Mouse (Mus musculus) erythroblast, adult 5-6 weeks (primary cell): ENCODE results near the gene Ccdc150. TPM values are rescaled to one million over a fixed set of nuclear protein-coding genes. Genes with fewer than 3 reads are reported as not detected.

ENCODE experiments used
- ATAC-seq: replicated peaks from 2 replicates; pipeline ENCODE4 v1.8.0; 2016; ENCODE audit warnings: moderate number of reproducible peaks, mild to moderate bottlenecking, moderate TSS enrichment, inconsistent platforms; ENCODE audit not compliant: poor library complexity, low FRiP score, severe bottlenecking
- total RNA-seq, 2 experiments: library from RNA; stranded (forward) in 1 of 2; stranded (reverse) in 1 of 2; fragments of 150-400 nt in 1 of 2; fragments of 200-764, 138-1000 nt in 1 of 2; gene quantifications; 2 replicates each; pipeline versions ENCODE4 v1.2.3 to v1.2.4; 2015 to 2017; ENCODE audit warnings: low replicate concordance in 2 of 2

Gene Ccdc150
- total RNA-seq (2015; ENCODE audit: low replicate concordance) (not detected in 2 replicates), total RNA-seq (2017; ENCODE audit: low replicate concordance) (not detected in 2 replicates)

DNA sequence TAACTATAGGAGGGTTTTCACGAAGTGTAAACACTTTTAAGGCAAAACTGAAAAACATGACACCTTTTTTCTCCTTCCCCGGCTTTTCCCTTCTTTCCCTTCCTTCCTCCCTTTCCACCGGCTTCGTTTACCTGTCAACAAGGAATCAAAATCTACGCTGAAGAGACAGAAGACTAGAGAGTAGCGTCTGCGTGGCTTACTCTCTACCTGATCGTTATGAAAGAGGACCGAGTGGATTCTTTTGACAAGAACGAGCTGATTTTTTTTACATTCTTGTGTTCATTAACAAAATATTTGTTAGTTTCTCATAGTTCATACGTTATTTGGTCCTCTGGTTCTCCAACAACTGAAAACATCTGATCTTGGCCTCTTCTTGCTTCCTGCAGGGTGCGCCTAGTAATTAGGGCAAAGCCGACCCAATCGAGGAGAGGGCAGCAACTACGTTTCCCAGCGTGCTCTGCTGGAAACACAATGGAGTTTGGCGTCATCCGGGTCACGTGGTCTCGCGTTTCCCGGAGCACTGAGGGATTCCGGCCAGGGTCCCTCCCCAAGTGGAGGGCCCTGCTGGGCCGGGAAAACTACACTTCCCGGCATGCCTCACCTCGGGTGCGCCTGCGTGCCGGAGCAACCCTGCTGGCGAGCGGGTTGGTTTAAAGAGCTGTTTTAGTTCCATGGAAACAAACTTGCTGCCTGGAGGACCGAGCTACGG lies at the start of gene Ccdc150:
TSS of gene Ccdc150 (plus strand) at position 526 of the 709 bp plus-strand sequence.
- ATAC-seq: no peak

DNA sequence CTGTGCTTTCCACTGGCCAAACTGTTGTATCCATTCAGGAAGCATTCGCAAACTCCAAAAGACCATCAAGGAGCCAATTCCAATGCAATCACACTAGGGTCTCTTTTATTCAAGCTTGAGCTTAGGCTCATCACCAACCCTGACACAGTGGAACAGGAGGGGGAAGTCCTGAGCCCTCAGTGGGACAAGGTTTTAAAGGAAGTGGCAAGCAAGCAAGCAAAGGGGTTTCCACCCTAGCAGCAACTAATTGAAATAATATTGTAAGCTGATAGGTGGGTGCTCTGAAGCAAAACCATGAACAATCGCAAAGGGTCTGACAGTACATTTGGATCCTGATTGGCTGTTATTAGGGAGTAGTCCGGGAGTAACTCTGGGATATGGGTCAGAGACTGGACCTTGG lies 30.2 kb upstream of the Ccdc150 start:
- no peak for ATAC-seq

DNA sequence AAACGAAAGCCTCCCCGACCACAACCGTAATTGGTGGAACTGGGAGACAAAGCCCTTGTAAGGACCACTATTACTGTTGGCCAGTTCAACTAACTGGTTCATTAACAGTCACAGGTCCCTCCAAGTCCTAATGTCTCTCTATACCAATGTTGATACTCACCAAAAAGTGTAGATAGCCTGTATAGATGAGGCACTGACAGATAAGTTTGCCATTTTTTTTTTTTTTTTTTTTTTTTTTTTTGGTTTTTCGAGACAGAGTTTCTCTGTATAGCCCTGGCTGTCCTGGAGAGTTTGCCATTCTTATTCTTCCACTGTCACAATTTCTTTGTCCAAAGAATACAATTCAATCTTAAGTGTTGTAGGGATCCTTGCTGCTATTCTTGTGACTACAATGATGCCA lies 7.8 kb upstream of the Ccdc150 start:
- no peak for ATAC-seq

DNA sequence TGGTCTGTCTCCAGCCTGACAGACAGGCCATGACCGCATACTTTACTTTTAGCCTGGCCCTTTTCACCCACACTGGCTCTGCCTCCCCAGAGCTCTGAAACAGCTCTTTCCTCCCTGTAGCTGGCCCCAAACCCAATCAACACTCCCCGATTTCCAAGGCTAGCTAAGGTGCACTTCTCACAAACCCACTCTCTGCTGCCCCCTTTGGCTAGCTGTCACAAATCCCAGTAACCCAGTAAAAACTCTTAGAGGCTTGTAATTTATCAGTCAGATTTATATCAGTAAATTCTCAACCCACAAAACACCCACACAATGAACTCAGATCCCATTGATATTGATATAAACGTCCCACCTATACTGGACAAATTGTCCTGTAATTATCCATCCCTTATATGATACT lies 25.1 kb downstream of the Ccdc150 start:
- ATAC-seq: no peak

DNA sequence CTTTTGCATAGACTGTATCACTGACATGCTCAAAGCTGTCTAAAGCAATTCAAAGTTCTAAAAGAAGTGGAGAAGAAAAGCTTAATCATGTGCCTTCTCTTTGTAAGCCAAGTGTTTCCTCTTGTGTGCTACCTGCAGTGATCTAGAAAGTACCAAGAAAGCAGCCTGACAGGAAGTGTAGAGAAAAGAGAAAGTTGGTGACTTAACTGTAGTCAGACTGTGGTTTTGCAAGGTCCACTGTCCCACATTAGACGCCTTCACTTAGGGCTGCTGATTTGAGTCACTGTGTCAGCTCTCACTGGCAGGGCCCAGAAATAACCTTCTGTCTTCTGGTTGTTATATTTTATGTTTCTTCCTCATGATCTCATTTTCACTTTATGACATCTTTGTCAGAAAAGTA lies 29.1 kb downstream of the Ccdc150 start:
- ATAC-seq: no peak

DNA sequence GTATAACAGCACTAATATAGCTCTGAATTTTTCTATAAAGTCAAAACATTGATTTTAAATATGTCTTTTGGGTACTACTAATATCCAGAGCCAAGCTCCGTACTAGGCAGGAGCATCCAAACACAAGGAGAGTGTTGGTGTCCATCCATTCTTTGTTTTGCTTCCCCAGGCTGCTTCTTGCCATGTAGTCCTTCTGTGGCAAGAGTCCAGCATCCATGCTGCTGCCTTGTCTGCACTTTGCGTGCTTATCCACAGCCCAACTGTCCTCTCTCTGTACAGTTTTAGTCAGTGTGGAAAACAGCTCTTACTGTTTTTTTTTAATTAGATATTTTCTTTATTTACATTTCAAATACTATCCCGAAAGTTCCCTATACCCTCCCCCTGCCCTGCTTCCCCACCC lies 30.2 kb downstream of the Ccdc150 start:
- ATAC-seq: no peak

DNA sequence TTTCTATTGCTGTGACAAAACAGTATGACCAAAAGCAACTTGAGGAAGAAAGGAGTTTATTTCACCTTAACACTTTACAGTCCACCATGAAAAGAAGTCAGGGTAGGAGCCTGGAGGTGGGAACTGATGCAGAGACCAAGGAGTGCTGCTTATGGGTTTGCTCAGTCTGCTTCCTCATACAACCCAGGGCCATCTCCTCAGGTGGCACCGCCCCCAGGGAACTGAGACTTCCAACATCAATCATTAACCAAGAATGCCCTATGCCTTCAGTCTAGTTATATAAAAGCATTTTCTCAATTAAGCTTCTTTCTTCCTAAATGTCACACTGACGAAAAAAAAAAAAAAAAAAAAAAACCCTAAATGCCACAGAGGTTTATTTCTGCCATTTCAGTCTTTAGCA lies 55.9 kb downstream of the Ccdc150 start:
- ATAC-seq: no peak

DNA sequence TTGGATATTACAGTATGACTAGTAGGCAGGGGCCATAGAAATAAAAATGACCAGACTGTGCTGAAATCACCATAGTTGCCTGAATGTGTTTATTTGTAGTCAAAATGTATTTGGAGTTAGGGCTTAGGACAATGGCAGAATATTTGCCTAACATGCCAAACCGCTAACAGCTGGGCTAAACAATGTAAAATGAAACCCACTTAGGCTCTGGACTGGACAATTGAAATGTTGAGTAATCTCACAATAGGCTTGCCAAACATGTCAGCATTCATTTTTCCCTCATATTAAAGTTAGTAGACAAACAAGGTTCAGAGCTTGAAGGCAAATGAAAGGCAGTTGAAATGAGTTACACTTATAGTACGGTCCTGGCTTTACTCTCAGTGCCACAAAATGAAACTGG lies 76.2 kb downstream of the Ccdc150 start:
- ATAC-seq: no peak

DNA sequence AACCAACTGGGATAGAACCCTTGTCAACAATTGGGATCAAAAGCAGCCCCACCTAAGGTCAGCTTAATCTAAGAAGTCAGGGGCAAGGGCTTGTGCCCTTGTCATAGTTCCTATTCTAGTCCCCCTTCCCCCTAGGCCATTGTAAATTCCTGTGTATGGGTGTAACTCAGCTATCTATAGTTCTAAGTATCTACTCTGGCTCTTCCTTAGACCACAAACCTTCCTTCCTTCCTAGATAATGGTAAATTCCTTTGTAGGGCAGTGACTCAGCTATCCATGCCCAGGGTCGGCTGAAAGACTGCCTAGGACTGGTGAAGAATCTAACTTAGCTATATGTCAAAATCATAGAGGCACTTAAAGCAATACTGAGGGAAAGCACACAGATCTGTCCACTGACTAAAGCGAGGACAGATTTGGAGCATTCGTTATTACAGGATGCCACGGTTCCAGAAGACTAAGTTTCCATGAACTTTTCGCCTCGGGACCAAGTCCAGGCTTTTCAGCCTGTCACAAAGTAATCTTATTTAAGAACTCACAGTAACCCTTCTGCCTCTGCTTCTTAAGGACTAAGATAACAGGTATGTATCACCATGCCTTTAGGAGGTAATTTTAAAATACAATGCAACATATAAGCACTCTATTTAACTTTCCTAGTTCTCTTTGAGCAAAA lies 77.5 kb downstream of the Ccdc150 start:
- no peak for ATAC-seq

DNA sequence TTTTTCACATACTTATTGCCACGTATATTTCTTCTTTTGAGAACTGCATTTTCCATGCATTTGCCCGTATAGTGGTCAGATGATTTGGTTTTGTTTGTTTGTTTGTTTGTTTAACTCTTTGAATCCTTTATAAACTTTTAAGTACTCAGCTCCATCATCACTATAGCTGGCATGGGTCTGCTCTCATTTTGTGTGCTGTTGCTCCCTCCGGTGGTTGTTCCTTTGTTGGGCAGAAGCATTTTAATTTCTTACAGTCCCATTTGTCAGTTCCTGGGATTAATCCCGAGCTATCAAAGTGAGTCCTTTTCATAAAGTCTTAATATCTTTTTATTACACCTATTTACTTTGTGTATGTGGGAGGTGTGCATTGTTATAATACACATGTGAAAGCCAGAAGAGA lies 82.5 kb downstream of the Ccdc150 start:
- ATAC-seq: no peak

DNA sequence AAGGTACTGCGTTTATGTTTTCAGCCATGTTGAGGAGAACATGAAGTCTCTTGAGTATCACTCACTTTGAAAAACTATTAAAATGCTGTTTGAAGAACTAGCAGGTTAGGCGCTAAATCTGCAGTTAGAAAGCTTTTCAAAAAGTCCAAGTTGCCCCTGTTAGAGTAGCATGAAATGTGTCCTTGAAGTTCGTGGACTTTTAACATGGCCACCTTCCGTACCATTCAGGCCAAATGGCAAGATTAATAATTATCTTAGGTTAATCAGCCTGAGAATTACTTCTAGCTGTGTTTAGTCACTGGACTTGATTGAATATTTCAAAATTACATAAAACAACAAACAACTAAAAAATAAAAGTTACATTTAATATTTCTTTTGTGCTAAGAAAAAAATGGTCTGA lies 104.3 kb downstream of the Ccdc150 start:
- ATAC-seq: no peak

DNA sequence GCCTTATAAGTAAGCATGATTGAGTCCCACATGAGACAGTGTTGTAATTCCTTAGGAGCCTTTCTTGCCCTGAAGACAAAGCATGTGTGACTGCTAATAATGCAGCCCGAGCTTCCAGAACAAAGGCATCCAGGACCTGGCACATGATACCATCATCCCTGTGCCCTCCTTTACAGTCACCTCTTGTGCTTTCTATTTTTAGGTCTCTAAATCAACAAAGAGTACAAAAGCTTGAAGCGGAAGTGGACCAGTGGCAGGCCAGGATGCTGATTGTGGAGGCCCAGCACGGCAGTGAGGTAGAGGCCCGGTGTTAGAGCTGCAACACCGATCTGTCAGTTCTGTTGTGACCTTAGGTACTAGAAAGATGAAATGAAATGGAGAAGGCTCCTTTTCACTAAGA lies 105.0 kb downstream of the Ccdc150 start:
- no peak for ATAC-seq

DNA sequence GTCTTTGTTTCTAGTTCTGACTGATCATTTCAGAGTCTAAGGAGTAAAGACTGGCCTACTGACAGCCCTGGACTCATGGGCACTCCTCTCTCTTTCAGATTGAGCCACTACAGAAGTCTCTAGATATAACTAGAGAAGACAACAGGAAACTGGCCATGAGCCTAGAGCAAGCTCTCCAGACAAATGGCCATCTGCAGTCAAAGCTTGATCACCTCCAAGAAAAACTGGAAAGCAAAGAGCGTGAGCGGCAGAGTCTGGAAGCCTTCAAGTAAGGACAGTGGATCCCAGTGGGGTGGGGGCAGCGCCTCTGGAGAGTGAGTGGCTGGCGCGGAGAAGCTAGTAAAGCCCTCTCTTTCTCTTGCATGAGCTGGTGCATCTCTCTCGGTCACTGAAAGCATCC lies 106.1 kb downstream of the Ccdc150 start:
- ATAC-seq: no peak

DNA sequence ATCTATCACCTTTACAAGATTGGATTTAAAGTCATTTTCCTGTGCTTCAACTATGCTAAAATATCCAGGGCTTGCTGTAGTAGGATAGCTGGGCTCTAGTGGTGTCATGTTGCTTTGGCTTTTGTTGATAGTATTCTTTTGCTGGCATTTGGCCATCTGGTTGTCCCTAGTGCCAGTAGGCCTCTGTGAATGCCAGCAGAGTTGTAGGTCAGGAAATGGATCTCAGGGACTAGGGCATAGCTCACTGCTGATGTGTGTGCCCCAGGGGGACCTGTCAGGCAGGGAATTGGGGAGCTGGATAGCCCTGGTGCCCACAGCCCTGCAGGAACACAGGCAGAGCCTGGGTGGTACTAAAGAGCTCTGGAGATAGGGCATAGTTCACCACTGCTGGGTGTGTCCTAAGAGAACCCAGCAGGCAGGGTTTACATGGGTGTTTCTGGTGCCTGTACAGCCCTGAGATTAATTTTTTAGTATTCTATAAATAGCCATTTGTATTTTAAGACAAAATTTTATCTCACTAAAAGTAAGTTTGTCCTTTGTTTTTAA lies 127.1 kb downstream of the Ccdc150 start:
- ATAC-seq: no peak

DNA sequence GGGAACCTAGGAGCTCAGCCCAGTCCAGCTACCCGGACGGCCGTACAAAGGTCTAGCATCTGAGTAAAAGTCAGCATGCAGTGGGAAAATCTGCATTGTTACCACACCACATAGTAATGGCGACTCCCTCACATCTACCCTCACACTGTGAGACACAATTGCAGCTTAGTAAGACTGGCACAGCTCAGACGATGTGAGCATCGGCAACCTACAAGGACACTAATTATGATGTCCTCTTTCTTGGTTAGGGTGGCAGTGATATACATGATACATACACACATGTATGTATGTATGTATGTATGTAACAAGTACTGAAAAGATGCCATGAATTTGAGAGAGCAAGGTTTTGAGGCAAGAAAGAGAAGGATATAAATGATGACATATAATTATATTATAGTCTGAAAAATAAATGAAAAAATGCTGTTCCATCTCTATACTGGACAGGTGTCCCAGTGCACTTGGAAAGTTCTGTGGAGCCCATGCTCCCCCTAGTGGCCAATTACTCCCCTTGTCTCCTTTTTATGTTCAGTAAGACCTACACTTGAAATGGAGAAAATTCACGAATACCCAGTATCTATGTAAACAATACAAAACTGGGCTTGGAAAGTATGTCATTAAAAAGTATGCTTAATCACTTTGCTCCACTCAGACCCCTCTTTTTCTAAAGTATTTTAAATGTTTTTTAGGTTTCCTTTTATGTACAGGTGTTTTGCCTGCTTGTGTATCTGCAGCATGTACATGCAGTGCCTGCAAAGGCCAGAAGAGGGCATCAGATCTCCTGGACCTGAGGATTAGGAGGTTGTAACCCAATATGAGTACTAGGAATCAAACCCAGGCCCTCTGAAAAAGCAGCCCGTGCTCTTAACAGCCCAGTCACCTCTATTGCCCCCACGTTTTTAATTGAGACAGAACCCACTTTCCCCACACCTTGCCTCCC lies 130.8 kb downstream of the Ccdc150 start:
- ATAC-seq: no peak

DNA sequence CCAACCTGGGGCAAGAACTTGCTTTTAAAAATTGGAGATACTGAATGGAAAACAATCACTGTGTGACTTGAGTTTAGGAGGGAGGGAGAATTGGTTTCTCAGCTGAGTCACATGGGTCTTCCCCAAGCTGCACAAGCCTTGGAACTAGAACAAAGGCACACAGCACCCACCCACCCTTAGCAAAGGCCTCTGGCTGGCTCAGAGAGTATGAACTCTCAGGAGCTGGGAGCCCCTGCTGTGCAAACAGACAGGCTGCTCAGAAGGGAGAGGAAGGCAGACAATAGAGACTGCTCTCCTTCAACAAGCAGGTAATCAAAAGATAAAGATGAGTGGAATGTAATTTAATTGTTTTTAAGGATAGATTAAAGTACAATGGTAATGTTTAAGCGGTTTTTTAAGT lies 133.7 kb downstream of the Ccdc150 start:
- no peak for ATAC-seq

DNA sequence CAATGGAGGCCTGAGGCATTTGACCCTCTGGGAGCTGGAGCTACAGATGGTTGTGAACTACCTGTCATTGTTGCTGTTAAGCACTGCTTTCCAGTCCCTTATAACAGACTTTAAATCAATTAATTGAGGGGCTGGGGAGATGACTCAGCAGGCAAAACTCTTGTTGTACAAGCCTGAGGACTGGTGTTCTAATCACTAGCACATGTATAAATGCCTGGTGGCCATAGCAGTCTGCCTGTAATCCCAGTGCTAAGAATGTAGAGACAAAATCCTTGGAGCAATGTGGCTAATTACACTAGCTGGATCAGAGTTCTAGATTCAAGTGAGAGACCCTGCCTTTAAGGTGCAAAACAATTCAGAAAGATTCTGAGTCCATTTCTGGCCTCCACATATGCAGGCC lies 152.3 kb downstream of the Ccdc150 start:
- no peak for ATAC-seq
